In the genomic region with DNA sequence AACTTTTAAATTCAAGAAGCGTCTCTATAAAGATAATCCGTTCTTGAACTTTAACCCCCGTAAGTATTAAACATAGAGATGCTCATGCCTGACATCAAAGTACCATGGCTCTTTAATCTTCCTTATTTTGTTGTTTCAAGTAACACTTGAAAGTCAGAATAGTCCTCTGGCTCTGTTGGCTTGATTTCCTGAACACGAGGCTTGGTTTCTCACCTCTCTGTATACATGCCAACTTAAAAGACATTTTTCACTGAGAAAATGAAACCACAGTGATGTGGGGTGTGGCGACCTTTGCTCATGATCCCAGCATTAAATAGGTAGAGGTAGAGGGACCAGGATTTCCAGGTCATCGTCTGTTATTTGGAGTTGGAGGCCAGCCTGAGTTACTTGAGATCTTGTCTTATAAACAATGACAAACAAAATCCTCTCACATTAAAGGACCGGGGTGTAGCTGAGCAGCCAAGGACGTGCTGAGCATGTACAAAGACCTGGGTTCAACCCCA, we compare ENCODE assay signal across 26 mouse cellular contexts. TPM values are rescaled to one million over a fixed set of nuclear protein-coding genes. Genes with fewer than 3 reads are reported as not detected.
DNase-seq lines count a peak whose midpoint lies in the region; ATAC-seq lines count a peak whose summit lies in the region.
"Had no signal": no experiment of that assay in that cellular context is flagged by ENCODE, and none has a peak within 500 bp of the region (broad histone marks: within the 10 kb centered on the region; RNA-seq: fewer than 3 reads in every experiment).

No protein-coding gene starts in this region.

- no peaks in the 10 kb centered on the region for H3K4me1 ChIP-seq in hindbrain, embryonic 12.5 days
- H3K4me1 ChIP-seq: forebrain, embryonic 15.5 days; hindbrain, embryonic 10.5 days; limb, embryonic 12.5 days; midbrain, embryonic 15.5 days had no signal

- WGBS in hindbrain, embryonic 12.5 days: 83% methylated on average over 8 of the region's 8 CpGs

- ATAC-seq in CD4-positive, CD25-positive, alpha-beta regulatory T cell, adult 4 months: peak; percentile 34
- ATAC-seq in activated CD4-positive, CD25-positive, alpha-beta regulatory T cell, adult 4 months: peak; percentile 43
- 0 out of 2 replicates have a peak, but pooled peaks have one; percentile 19 for ATAC-seq in neutrophil, adult 5-6 weeks (ENCODE audit: extremely low read depth, insufficient number of reproducible peaks, low FRiP score, poor library complexity, severe bottlenecking)
- ATAC-seq in hindbrain, embryonic 12.5 days (ENCODE audit: low FRiP score): no peak
- ATAC-seq: forebrain, embryonic 15.5 days; liver, postnatal 0 days; midbrain, embryonic 15.5 days had no signal

- H3K4me3 ChIP-seq in hindbrain, embryonic 12.5 days: no peak overlapping the region
- H3K4me3 ChIP-seq: embryonic facial prominence, embryonic 15.5 days; forebrain, embryonic 15.5 days; heart, embryonic 12.5 days; hindbrain, embryonic 10.5 days; layer of hippocampus, adult 2 months; limb, embryonic 12.5 days; midbrain, embryonic 15.5 days had no signal

- DNase-seq in spleen, postnatal 36 days (ENCODE audit: low spot score in 2 of 2): peak; percentile 3 to 9
- DNase-seq in spleen, postnatal 10 days (ENCODE audit: low spot score in 2 of 2): no peak
- no peak for DNase-seq in left cerebral cortex, postnatal 4 days
- DNase-seq in cerebellum, adult 8-10 months: no peak
- DNase-seq: adrenal gland, postnatal 10 days; cerebellum, adult 9-10 months; gastrocnemius, postnatal 10 days; heart, adult 11 months; heart, postnatal 10 days; kidney, adult 8-10 months; kidney, postnatal 25 days; liver, postnatal 0 days; lung, postnatal 14 days; right cerebral cortex, adult 18-20 months had no signal

- no peak overlapping the region for H3K9ac ChIP-seq in hindbrain, embryonic 12.5 days
- H3K9ac ChIP-seq: embryonic facial prominence, embryonic 15.5 days; forebrain, embryonic 15.5 days; heart, embryonic 12.5 days; limb, embryonic 12.5 days; liver, postnatal 0 days; midbrain, embryonic 15.5 days had no signal

- intact Hi-C loops in left cerebral cortex, postnatal 4 days (cut with DNase I): no loop called here

- no peaks in the 10 kb centered on the region for H3K27me3 ChIP-seq in hindbrain, embryonic 12.5 days
- H3K27me3 ChIP-seq: embryonic facial prominence, embryonic 15.5 days; forebrain, embryonic 15.5 days; heart, embryonic 12.5 days; limb, embryonic 12.5 days; midbrain, embryonic 15.5 days had no signal

- H3K4me2 ChIP-seq in hindbrain, embryonic 12.5 days (replicated peaks): no peak overlapping the region
- H3K4me2 ChIP-seq: embryonic facial prominence, embryonic 15.5 days; forebrain, embryonic 15.5 days; heart, embryonic 12.5 days; limb, embryonic 12.5 days; liver, embryonic 11.5 days; midbrain, embryonic 15.5 days had no signal

- H3K27ac ChIP-seq in hindbrain, embryonic 12.5 days: no peak overlapping the region
- H3K27ac ChIP-seq: embryonic facial prominence, embryonic 15.5 days; forebrain, embryonic 15.5 days; hindbrain, embryonic 10.5 days; layer of hippocampus, adult 2 months; limb, embryonic 12.5 days; midbrain, embryonic 15.5 days had no signal

- no peaks in the 10 kb centered on the region for H3K9me3 ChIP-seq in hindbrain, embryonic 12.5 days (replicated peaks)
- H3K9me3 ChIP-seq: embryonic facial prominence, embryonic 15.5 days; forebrain, embryonic 15.5 days; heart, embryonic 12.5 days; hindbrain, embryonic 10.5 days; limb, embryonic 12.5 days; midbrain, embryonic 15.5 days had no signal

- H3K36me3 ChIP-seq in hindbrain, embryonic 12.5 days: no peaks in the 10 kb centered on the region
- H3K36me3 ChIP-seq: embryonic facial prominence, embryonic 15.5 days; forebrain, embryonic 15.5 days; heart, embryonic 12.5 days; hindbrain, embryonic 10.5 days; limb, embryonic 12.5 days; midbrain, embryonic 15.5 days had no signal

RNA-seq across cellular contexts. Expression of a gene that starts 26.4 kb away (rescaled TPM):
- 1 to 10 TPM; 5.3 to 6.0 TPM for polyA plus RNA-seq in CD4-positive, CD25-positive, alpha-beta regulatory T cell, adult 4 months (2017; shearing (Covaris generic))
- polyA plus RNA-seq in activated CD4-positive, CD25-positive, alpha-beta regulatory T cell, adult 4 months (2017; shearing (Covaris generic)): 1 to 10 TPM; 7.5 to 8.0 TPM
- 22.8 and 23.3 TPM in 2 replicates for total RNA-seq in neutrophil, adult 5-6 weeks (2017)
- 10 to 100 TPM; 10.1 to 11.9 TPM for total RNA-seq in left cerebral cortex, postnatal 4 days (2021)
- polyA plus RNA-seq in hindbrain, embryonic 12.5 days (2016; fragmentation: Nextera tagmentation; extraction: Ambion mirVana): 6.0 and 6.7 TPM in 2 replicates

RNA-seq across cellular contexts. Expression of a gene that starts 52.0 kb away (rescaled TPM):
- 10 to 100 TPM; 29.0 to 29.7 TPM for polyA plus RNA-seq in CD4-positive, CD25-positive, alpha-beta regulatory T cell, adult 4 months (2017; shearing (Covaris generic))
- 10 to 100 TPM; 16.2 to 29.6 TPM for polyA plus RNA-seq in activated CD4-positive, CD25-positive, alpha-beta regulatory T cell, adult 4 months (2017; shearing (Covaris generic))
- total RNA-seq in neutrophil, adult 5-6 weeks (2017): 119 and 151 TPM in 2 replicates
- 10 to 100 TPM; 32.0 to 46.7 TPM for total RNA-seq in left cerebral cortex, postnatal 4 days (2021)
- polyA plus RNA-seq in hindbrain, embryonic 12.5 days (2016; fragmentation: Nextera tagmentation; extraction: Ambion mirVana): 62.3 and 62.4 TPM in 2 replicates

Comparison
In these comparisons a context has a peak if more than half of its experiments do, and no peak if none do; other contexts are left out.
1. DNase-seq: peak in spleen, postnatal 36 days (2 of 2); none in spleen, postnatal 10 days (0 of 2), left cerebral cortex, postnatal 4 days (single experiment) and cerebellum, adult 8-10 months (single experiment).